Comparison of ENCODE assay signal across 7 mouse cellular contexts in the genomic region with DNA sequence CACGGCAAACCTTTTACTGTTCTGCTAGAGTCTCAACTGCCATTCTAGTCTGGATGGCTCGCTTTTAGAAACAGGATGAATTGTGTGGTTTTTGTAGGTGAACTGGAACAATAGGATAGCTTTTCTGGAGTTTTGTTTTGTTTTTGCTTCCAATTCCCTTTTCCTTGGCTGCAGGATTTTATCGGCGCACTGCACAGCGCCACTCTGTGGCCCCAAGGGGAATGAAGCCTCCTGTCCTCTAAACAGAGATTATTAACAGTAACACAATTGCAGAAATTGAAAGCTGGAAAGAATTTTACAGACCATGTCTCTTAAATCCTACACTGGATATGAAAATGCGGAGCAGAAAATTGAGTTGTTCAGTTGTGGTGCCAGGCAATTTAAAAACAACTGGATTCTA. TPM values are rescaled to one million over a fixed set of nuclear protein-coding genes. Genes with fewer than 3 reads are reported as not detected.
DNase-seq lines count a peak whose midpoint lies in the region; ATAC-seq and TF ChIP-seq lines count a peak whose summit lies in the region.

No protein-coding gene starts in this region.

- H3K4me1 ChIP-seq in CH12.LX (ENCODE audit: control insufficient read depth in 1 of 2, insufficient read depth in 2 of 2) = no peaks in the 10 kb centered on the region
- no peaks in the 10 kb centered on the region for H3K4me1 ChIP-seq in midbrain, embryonic 13.5 days (replicated peaks)

- TF ChIP-seq EP300 in CH12.LX (IDR thresholded peaks at IDR 0.05; ENCODE audit: low read length) = no peak

- no peaks in the 10 kb centered on the region for H3K36me3 ChIP-seq in CH12.LX (replicated peaks in 1 of 2; ENCODE audit: control insufficient read depth in 1 of 2, insufficient read depth in 1 of 2, low read length in 1 of 2)
- no peaks in the 10 kb centered on the region for H3K36me3 ChIP-seq in midbrain, embryonic 13.5 days

- TF ChIP-seq CTCF in layer of hippocampus, adult 2 months (conservative IDR thresholded peaks at IDR 0.05) = peak; percentile 95
- peak in 1 of 2 experiments; percentile 56; a peak in 2 of 4 replicates for TF ChIP-seq CTCF in CH12.LX (conservative IDR thresholded peaks at IDR 0.05 in 1 of 2, IDR thresholded peaks at IDR 0.05 in 1 of 2; ENCODE audit: low read depth in 2 of 2, low read length in 2 of 2)

- H3K27ac ChIP-seq in layer of hippocampus, adult 2 months = no peak overlapping the region
- H3K27ac ChIP-seq in CH12.LX (ENCODE audit: insufficient read depth, low read depth) = no peak overlapping the region
- no peak overlapping the region for H3K27ac ChIP-seq in midbrain, embryonic 13.5 days

- H3K4me3 ChIP-seq in layer of hippocampus, adult 2 months = no peak overlapping the region
- no peak overlapping the region for H3K4me3 ChIP-seq in CH12.LX (replicated peaks in 1 of 3; ENCODE audit: low read depth in 2 of 3, low read length in 2 of 3, poor library complexity in 1 of 3)
- H3K4me3 ChIP-seq in midbrain, embryonic 13.5 days (replicated peaks) = no peak overlapping the region

- WGBS in midbrain, embryonic 13.5 days = 32% methylated on average over 6 of the region's 6 CpGs

- H3K4me2 ChIP-seq in CH12.LX (ENCODE audit: insufficient read depth, low read depth, poor library complexity, severe bottlenecking) = no peak overlapping the region
- H3K4me2 ChIP-seq in midbrain, embryonic 13.5 days (replicated peaks) = no peak overlapping the region

- no peak for ATAC-seq in midbrain, embryonic 13.5 days

- no peak for TF ChIP-seq POLR2A in CH12.LX (IDR thresholded peaks at IDR 0.05; ENCODE audit: low read depth, low read length)

- H3K79me2 ChIP-seq in CH12.LX (replicated peaks; ENCODE audit: control insufficient read depth, extremely low read depth, insufficient read depth, poor library complexity, severe bottlenecking) = no peaks in the 10 kb centered on the region

- in situ Hi-C loops in CH12.LX (cut with MboI; ENCODE audit: low pct_ligation_motif_present, low pct_unique_long_range_greater_than_20kb, low sequenced_read_pairs) = loop anchor here (25.0 kb wide), 3 partner anchors 170 to 955 kb away; partner anchors contain the start of gene Hspa8

- no peaks in the 10 kb centered on the region for H3K9me3 ChIP-seq in CH12.LX (replicated peaks; ENCODE audit: low read length)
- no peaks in the 10 kb centered on the region for H3K9me3 ChIP-seq in midbrain, embryonic 13.5 days

- H3K27me3 ChIP-seq in CH12.LX (replicated peaks) = no peaks in the 10 kb centered on the region
- H3K27me3 ChIP-seq in midbrain, embryonic 13.5 days = no peaks in the 10 kb centered on the region

- dilution Hi-C loops in CH12.LX (cut with MboI; ENCODE audit: extremely low pct_ligation_motif_present, extremely low pct_unique_long_range_greater_than_20kb, low sequenced_read_pairs) = no loop called here

- no peak overlapping the region for H3K9ac ChIP-seq in CH12.LX (ENCODE audit: insufficient read depth, low read depth)
- H3K9ac ChIP-seq in midbrain, embryonic 13.5 days (replicated peaks) = no peak overlapping the region

- peak; percentile 16 for TF ChIP-seq RAD21 in CH12.LX (IDR thresholded peaks at IDR 0.05; ENCODE audit: low read depth, low read length)

- DNase-seq in layer of hippocampus, adult 2 months (ENCODE audit: low spot score in 2 of 2) = peak; percentile 19 to 39
- no peak for DNase-seq in layer of hippocampus, adult 11-12 months (ENCODE audit: low spot score)
- DNase-seq in CH12.LX (ENCODE audit: extremely low read depth) = no peak
- peak; percentile 18 for DNase-seq in ES-CJ7 (ENCODE audit: low read depth, low spot score)
- peak; percentile 38 for DNase-seq in embryo, embryonic 11 days
- DNase-seq in thymus, postnatal 4 days = no peak

TF ChIP-seq in CH12.LX, 34 proteins besides CTCF, POLR2A, EP300 and RAD21:
- TF ChIP-seq NRF1 (IDR thresholded peaks at IDR 0.05; ENCODE audit: low read depth, low read length) (no peak), SMC3 (IDR thresholded peaks at IDR 0.05; ENCODE audit: low read depth, low read length) (peak; percentile 33)

RNA-seq across cellular contexts. Expression of gene Jhy, which starts 18.6 kb away (rescaled TPM):
- under 1 TPM; 0.33 to 0.69 TPM for total RNA-seq in layer of hippocampus, adult 2 months (2021)
- total RNA-seq in CH12.LX (2012; rRNA removed) (not detected in 2 replicates), CH12.LX (2014; rRNA removed) (not detected in 2 replicates)
- not detected in 2 replicates for polyA plus RNA-seq in CH12.LX (2012; ENCODE audit: insufficient read length, low read depth)
- polyA plus RNA-seq in midbrain, embryonic 13.5 days (2015; fragmentation: Nextera tagmentation; extraction: Ambion mirVana) = 0.86 and 3.2 TPM in 2 replicates

RNA-seq across cellular contexts. Expression of gene Crtam, which starts 21.9 kb away (rescaled TPM):
- total RNA-seq in layer of hippocampus, adult 2 months (2021) = under 1 TPM; 0.12 to 0.36 TPM
- not detected in 2 replicates for total RNA-seq in CH12.LX (2012; rRNA removed)
- total RNA-seq in CH12.LX (2014; rRNA removed) = not detected in 2 replicates
- polyA plus RNA-seq in CH12.LX (2012; ENCODE audit: insufficient read length, low read depth) = not detected in 2 replicates
- 0.04 and 0.19 TPM in 2 replicates for polyA plus RNA-seq in midbrain, embryonic 13.5 days (2015; fragmentation: Nextera tagmentation; extraction: Ambion mirVana)

Comparison
In these comparisons a context has a peak if more than half of its experiments do, and no peak if none do; other contexts are left out.
1. DNase-seq: peak in layer of hippocampus, adult 2 months (2 of 2), ES-CJ7 (single experiment) and embryo, embryonic 11 days (single experiment); none in layer of hippocampus, adult 11-12 months (single experiment), CH12.LX (single experiment) and thymus, postnatal 4 days (single experiment).